Mouse (Mus musculus) embryonic facial prominence, embryonic 14.5 days (tissue): ENCODE data around the gene Slc25a27. TPM values are rescaled to one million over a fixed set of nuclear protein-coding genes. Genes with fewer than 3 reads are reported as not detected.
A peak's percentile ranks its signal among the peaks of the same experiment; 100 is the strongest.

ENCODE experiments used
- ATAC-seq: fragments of 200-750 bp; cut with Nextera tagmentation; 2 replicates; pipeline ENCODE4 v1.8.0; 2017; ENCODE audit warnings: low read depth, moderate number of reproducible peaks, moderate TSS enrichment
- DNase-seq: peaks from one replicate; pipeline ENCODE4 v3.0.0-alpha.2; 2015; ENCODE audit warnings: low spot score
- H3K27ac ChIP-seq: fragments of 300-500 bp; sonication (generic); replicated peaks from 2 replicates; pipeline ENCODE4 v1.5.1; 2014; ENCODE audit warnings: low read depth, mild to moderate bottlenecking, low read length, moderate library complexity
- H3K27me3 ChIP-seq: fragments of 300-500 bp; sonication (generic); replicated peaks from 2 replicates; pipeline ENCODE4 v1.6.1; 2014; ENCODE audit warnings: low read length; ENCODE audit not compliant: control insufficient read depth, insufficient read depth
- H3K36me3 ChIP-seq: fragments of 300-500 bp; sonication (generic); 2 replicates; pipeline ENCODE4 v1.6.1; 2014; ENCODE audit warnings: low read length, mixed read lengths; ENCODE audit not compliant: control insufficient read depth, insufficient read depth
- H3K4me1 ChIP-seq: fragments of 300-500 bp; sonication (generic); 2 replicates; pipeline ENCODE4 v1.6.1; 2014; ENCODE audit warnings: antibody characterized with exemption, low read length; ENCODE audit not compliant: control insufficient read depth, insufficient read depth
- H3K4me2 ChIP-seq: fragments of 300-500 bp; sonication (generic); 2 replicates; pipeline ENCODE4 v1.6.1; 2014; ENCODE audit warnings: low read depth, mild to moderate bottlenecking, low read length, moderate library complexity, mixed read lengths
- H3K4me3 ChIP-seq: fragments of 300-500 bp; sonication (generic); 2 replicates; pipeline ENCODE4 v1.5.1; 2014; ENCODE audit warnings: low read depth, mild to moderate bottlenecking, low read length
- H3K9ac ChIP-seq: fragments of 300-500 bp; sonication (generic); 2 replicates; pipeline ENCODE4 v1.6.1; 2014; ENCODE audit warnings: low read depth, mild to moderate bottlenecking, low read length, moderate library complexity, mixed read lengths
- H3K9me3 ChIP-seq: fragments of 300-500 bp; sonication (generic); 2 replicates; pipeline ENCODE4 v1.6.1; 2016; ENCODE audit warnings: low read length; ENCODE audit not compliant: control insufficient read depth
- WGBS: fragments of 180-500 bp; shearing (Covaris S2); extraction: QIAGEN DNeasy Blood & Tissue Kit; methylation state at CpG from one replicate; pipeline ENCODE4 v1.1.7; 2014; 5-methylcytosine and 5-hydroxymethylcytosine counted together
- polyA plus RNA-seq: library from polyadenylated mRNA; unstranded; fragments of >200 nt; fragmentation: Nextera tagmentation; extraction: Ambion mirVana; gene quantifications from 2 replicates; pipeline ENCODE4 v1.2.1, GENCODE M21; 2014

Gene Slc25a27
- polyA plus RNA-seq, 1 experiment from 2014 or later, result 14.8 TPM

- no peak overlapping the region for H3K4me2 ChIP-seq
- no peaks in the 10 kb centered on the region for H3K27me3 ChIP-seq
Observed at GRCm38 (mm10) chr17:43698997-43699649, 32.1 kb upstream of the Slc25a27 start.

GRCm38 (mm10) chr17:43689591-43689990 is 22.6 kb upstream of the Slc25a27 start:
- WGBS, result 72% methylated on average over 9 of the region's 9 CpGs
- Histone ChIP-seq H3K4me3 (no peak overlapping the region), H3K27ac (no peak overlapping the region), H3K36me3 (peaks cover 26% of the 10 kb centered on the region), H3K4me1 (no peaks in the 10 kb centered on the region), H3K27me3 (no peaks in the 10 kb centered on the region), H3K9ac (no peak overlapping the region), H3K4me2 (no peak overlapping the region), H3K9me3 (no peaks in the 10 kb centered on the region)
- ATAC-seq (no peak), DNase-seq (no peak)

More at GRCm38 (mm10) chr17:43698997-43699649, 32.1 kb upstream of the Slc25a27 start:
- ATAC-seq (peak; percentile 44; the same call in 1 of the 2 replicates), DNase-seq (peak; percentile 70)
- Histone ChIP-seq H3K9ac (no peak overlapping the region), H3K4me3 (no peak overlapping the region), H3K4me1 (no peaks in the 10 kb centered on the region), H3K9me3 (no peaks in the 10 kb centered on the region), H3K36me3 (0 out of 2 replicates have a peak, but pooled peaks cover 3% of the 10 kb centered on the region), H3K27ac (no peak overlapping the region)
- 40% methylated on average over 14 of the region's 14 CpGs for WGBS

- Histone ChIP-seq H3K4me2 (no peak overlapping the region), H3K9ac (no peak overlapping the region), H3K4me3 (no peak overlapping the region), H3K9me3 (no peaks in the 10 kb centered on the region), H3K4me1 (no peaks in the 10 kb centered on the region), H3K27me3 (no peaks in the 10 kb centered on the region), H3K27ac (no peak overlapping the region), H3K36me3 (peaks cover 41% of the 10 kb centered on the region)
- 92% methylated on average over 5 of the region's 5 CpGs for WGBS
- ATAC-seq, result no peak
- DNase-seq, result no peak
Observed at GRCm38 (mm10) chr17:43684638-43685037, 17.6 kb upstream of the Slc25a27 start.

GRCm38 (mm10) chr17:43684086-43684485 is 17.1 kb upstream of the Slc25a27 start:
- DNase-seq, result no peak
- Histone ChIP-seq H3K4me1 (no peaks in the 10 kb centered on the region), H3K4me3 (no peak overlapping the region), H3K4me2 (no peak overlapping the region), H3K27me3 (no peaks in the 10 kb centered on the region), H3K9me3 (no peaks in the 10 kb centered on the region), H3K9ac (no peak overlapping the region), H3K36me3 (peaks cover 41% of the 10 kb centered on the region), H3K27ac (no peak overlapping the region)
- 85% methylated on average over 7 of the region's 7 CpGs for WGBS
- ATAC-seq, result no peak

GRCm38 (mm10) chr17:43677317-43677716 is 10.3 kb upstream of the Slc25a27 start:
- 44% methylated on average over 1 of the region's 1 CpGs for WGBS
- no peak overlapping the region for H3K9ac ChIP-seq

GRCm38 (mm10) chr17:43676241-43676640 is 9.2 kb upstream of the Slc25a27 start:
- no peak overlapping the region for H3K4me3 ChIP-seq
- whole genome bisulfite sequencing, result 88% methylated on average over 1 of the region's 1 CpGs
- peaks cover 12% of the 10 kb centered on the region for H3K36me3 ChIP-seq
- H3K9ac ChIP-seq, result no peak overlapping the region
- no peaks in the 10 kb centered on the region for H3K4me1 ChIP-seq
- H3K27me3 ChIP-seq, result no peaks in the 10 kb centered on the region
- no peak overlapping the region for H3K27ac ChIP-seq
- ATAC-seq (no peak), DNase-seq (no peak)
- no peaks in the 10 kb centered on the region for H3K9me3 ChIP-seq
- no peak overlapping the region for H3K4me2 ChIP-seq

More at GRCm38 (mm10) chr17:43677317-43677716, 10.3 kb upstream of the Slc25a27 start:
- H3K4me1 ChIP-seq, result no peaks in the 10 kb centered on the region
- H3K36me3 ChIP-seq, result peaks cover 12% of the 10 kb centered on the region
- DNase-seq (no peak), ATAC-seq (no peak)
- no peak overlapping the region for H3K4me3 ChIP-seq
- no peak overlapping the region for H3K4me2 ChIP-seq
- H3K27me3 ChIP-seq, result no peaks in the 10 kb centered on the region
- no peak overlapping the region for H3K27ac ChIP-seq
- no peaks in the 10 kb centered on the region for H3K9me3 ChIP-seq

- Histone ChIP-seq H3K4me1 (no peaks in the 10 kb centered on the region), H3K27me3 (no peaks in the 10 kb centered on the region), H3K4me2 (no peak overlapping the region), H3K9ac (no peak overlapping the region), H3K9me3 (no peaks in the 10 kb centered on the region), H3K27ac (no peak overlapping the region), H3K36me3 (peaks cover 3% of the 10 kb centered on the region; the same call in 1 of the 2 replicates), H3K4me3 (no peak overlapping the region)
- 67% methylated on average over 1 of the region's 1 CpGs for WGBS
- DNase-seq (no peak), ATAC-seq (0 out of 2 replicates have a peak, but pooled peaks have one; percentile 30)
Observed at GRCm38 (mm10) chr17:43675228-43675627, 8.2 kb upstream of the Slc25a27 start.

- Histone ChIP-seq H3K36me3 (no peaks in the 10 kb centered on the region), H3K27me3 (no peaks in the 10 kb centered on the region), H3K9me3 (no peaks in the 10 kb centered on the region), H3K27ac (no peak overlapping the region), H3K4me3 (no peak overlapping the region), H3K4me1 (peaks cover 14% of the 10 kb centered on the region), H3K9ac (no peak overlapping the region), H3K4me2 (no peak overlapping the region)
- DNase-seq (no peak), ATAC-seq (no peak)
- WGBS, result 80% methylated on average over 4 of the region's 4 CpGs
Observed at GRCm38 (mm10) chr17:43671907-43672306, 4.9 kb upstream of the Slc25a27 start.

- Histone ChIP-seq H3K4me2 (peak overlapping the region; percentile 86; the same call in 1 of the 2 replicates), H3K9me3 (no peaks in the 10 kb centered on the region), H3K9ac (no peak overlapping the region), H3K27me3 (no peaks in the 10 kb centered on the region), H3K4me3 (peak overlapping the region; percentile 93; the same call in 1 of the 2 replicates), H3K27ac (no peak overlapping the region), H3K36me3 (no peaks in the 10 kb centered on the region), H3K4me1 (peaks cover 24% of the 10 kb centered on the region)
- ATAC-seq, result no peak
- DNase-seq, result no peak
- 66% methylated on average over 6 of the region's 6 CpGs for WGBS
Observed at GRCm38 (mm10) chr17:43669145-43669695, 2.2 kb upstream of the Slc25a27 start.
